Mouse (Mus musculus) T-helper 17 cell (primary cell): ENCODE results near the gene Ptpn5.

Experiments
- in situ Hi-C, 2 experiments: fragments of 300-600 bp; cut with MboI, MseI; formaldehyde crosslinking; loops; 1 replicate in 1 of 2; 2 replicates in 1 of 2; pipeline ENCODE4 v1.15.1; 2025; ENCODE audit warnings: high pct_unique_total_duplicates in 2 of 2

The Ptpn5 gene

GRCm38 (mm10) chr7:47113383-47113782 lies 20.1 kb downstream of the Ptpn5 start:
- in situ Hi-C loops, result no loop called here

- in situ Hi-C loops, result no loop called here
Measured at GRCm38 (mm10) chr7:47112036-47112435, 21.4 kb downstream of the Ptpn5 start.

GRCm38 (mm10) chr7:47111121-47111520 lies 22.4 kb downstream of the Ptpn5 start:
- in situ Hi-C loops, result no loop called here

- in situ Hi-C loops, result no loop called here
Measured at GRCm38 (mm10) chr7:47110511-47110910, 23.0 kb downstream of the Ptpn5 start.

- in situ Hi-C loops, result no loop called here
Measured at GRCm38 (mm10) chr7:47108779-47109189, 24.7 kb downstream of the Ptpn5 start.

GRCm38 (mm10) chr7:47106949-47107348 lies 26.5 kb downstream of the Ptpn5 start:
- in situ Hi-C loops, result no loop called here

- in situ Hi-C loops, result no loop called here
Measured at GRCm38 (mm10) chr7:47103671-47104414, 29.6 kb downstream of the Ptpn5 start.

GRCm38 (mm10) chr7:47102970-47103369 lies 30.5 kb downstream of the Ptpn5 start:
- in situ Hi-C loops, result no loop called here

- in situ Hi-C loops, result no loop called here
Measured at GRCm38 (mm10) chr7:47100615-47101014, 32.9 kb downstream of the Ptpn5 start.

- in situ Hi-C loops, result loop anchor here in 1 of 2 experiments (5.0 to 25.0 kb wide), 2 partner anchors 38 to 1663 kb away; no protein-coding TSS in a partner anchor
Measured at GRCm38 (mm10) chr7:47099306-47099705, 34.2 kb downstream of the Ptpn5 start.

- in situ Hi-C loops, result loop anchor here in 1 of 2 experiments (5.0 to 25.0 kb wide), 2 partner anchors 39 to 1664 kb away; no protein-coding TSS in a partner anchor
Measured at GRCm38 (mm10) chr7:47098044-47098443, 35.4 kb downstream of the Ptpn5 start.

GRCm38 (mm10) chr7:47094969-47095368 lies 38.5 kb downstream of the Ptpn5 start:
- in situ Hi-C loops, result loop anchor here in 1 of 2 experiments (5.0 to 25.0 kb wide), 2 partner anchors 42 to 1667 kb away; no protein-coding TSS in a partner anchor

GRCm38 (mm10) chr7:47093935-47094334 lies 39.5 kb downstream of the Ptpn5 start:
- in situ Hi-C loops, result loop anchor here in 1 of 2 experiments (25.0 kb wide), 1 partner anchor 1668 kb away; no protein-coding TSS in a partner anchor

GRCm38 (mm10) chr7:47085075-47085474 lies 48.4 kb downstream of the Ptpn5 start:
- in situ Hi-C loops, result loop anchor here (5.0 to 25.0 kb wide), 2 partner anchors 123 to 1677 kb away; no protein-coding TSS in a partner anchor

- in situ Hi-C loops, result loop anchor here (5.0 to 25.0 kb wide), 2 partner anchors 66 to 1681 kb away; no protein-coding TSS in a partner anchor
Measured at GRCm38 (mm10) chr7:47081277-47081676, 52.2 kb downstream of the Ptpn5 start.

GRCm38 (mm10) chr7:47080868-47081267 lies 52.6 kb downstream of the Ptpn5 start:
- in situ Hi-C loops, result loop anchor here (5.0 to 25.0 kb wide), 2 partner anchors 66 to 1681 kb away; no protein-coding TSS in a partner anchor

GRCm38 (mm10) chr7:47077451-47077850 lies 56.0 kb downstream of the Ptpn5 start:
- in situ Hi-C loops, result loop anchor here (5.0 to 25.0 kb wide), 3 partner anchors 55 to 1685 kb away; no protein-coding TSS in a partner anchor

GRCm38 (mm10) chr7:47076729-47077128 lies 56.8 kb downstream of the Ptpn5 start:
- in situ Hi-C loops, result loop anchor here (5.0 to 25.0 kb wide), 3 partner anchors 54 to 1686 kb away; no protein-coding TSS in a partner anchor

- in situ Hi-C loops, result loop anchor here (5.0 to 25.0 kb wide), 3 partner anchors 54 to 1686 kb away; no protein-coding TSS in a partner anchor
Measured at GRCm38 (mm10) chr7:47076193-47076592, 57.3 kb downstream of the Ptpn5 start.

GRCm38 (mm10) chr7:47073536-47074521 lies 59.7 kb downstream of the Ptpn5 start:
- in situ Hi-C loops, result no loop called here

- in situ Hi-C loops, result no loop called here
Measured at GRCm38 (mm10) chr7:47072551-47072950, 60.9 kb downstream of the Ptpn5 start.
